Mouse (Mus musculus) intestine, postnatal 0 days (tissue): Measurements from ENCODE around the gene Pnpla6. TPM values are rescaled to one million over a fixed set of nuclear protein-coding genes. Genes with fewer than 3 reads are reported as not detected.
A peak's percentile ranks its signal among the peaks of the same experiment; 100 is the strongest.

ENCODE experiments used
- ATAC-seq: fragments of 200-750 bp; cut with Nextera tagmentation; 2 replicates; pipeline ENCODE4 v1.8.0; 2017; ENCODE audit warnings: mild to moderate bottlenecking, moderate TSS enrichment, moderate library complexity
- H3K27ac ChIP-seq: fragments of 300-500 bp; sonication (generic); 2 replicates; pipeline ENCODE4 v1.5.1; 2014; ENCODE audit warnings: mild to moderate bottlenecking, low read depth, low read length, moderate library complexity
- H3K27me3 ChIP-seq: fragments of 300-500 bp; sonication (generic); replicated peaks from 2 replicates; pipeline ENCODE4 v1.6.1; 2014; ENCODE audit warnings: low read length, mixed read lengths; ENCODE audit not compliant: control insufficient read depth, insufficient read depth
- H3K36me3 ChIP-seq: fragments of 300-500 bp; sonication (generic); 2 replicates; pipeline ENCODE4 v1.6.1; 2014; ENCODE audit warnings: mild to moderate bottlenecking, moderate library complexity; ENCODE audit not compliant: control insufficient read depth, insufficient read depth
- H3K4me1 ChIP-seq: fragments of 300-500 bp; sonication (generic); replicated peaks from 2 replicates; pipeline ENCODE4 v1.6.1; 2014; ENCODE audit warnings: antibody characterized with exemption, low read length, mixed read lengths; ENCODE audit not compliant: control insufficient read depth, insufficient read depth
- H3K4me2 ChIP-seq: fragments of 300-500 bp; sonication (generic); replicated peaks from 2 replicates; pipeline ENCODE4 v1.6.1; 2014; ENCODE audit warnings: low read depth, mild to moderate bottlenecking, moderate library complexity
- H3K4me3 ChIP-seq: fragments of 300-500 bp; sonication (generic); 2 replicates; pipeline ENCODE4 v1.5.1; 2014; ENCODE audit warnings: low read depth, low read length
- H3K9ac ChIP-seq: fragments of 300-500 bp; sonication (generic); 2 replicates; pipeline ENCODE4 v1.6.1; 2014; ENCODE audit warnings: mild to moderate bottlenecking, low read depth, low read length
- H3K9me3 ChIP-seq: fragments of 300-500 bp; sonication (generic); 2 replicates; pipeline ENCODE4 v1.6.1; 2016; ENCODE audit warnings: mixed run types; ENCODE audit not compliant: control insufficient read depth
- CTCF ChIP-seq: sonication (generic); IDR thresholded peaks from 2 replicates; pipeline ENCODE4 v1.5.1; 2016; ENCODE audit warnings: low read depth, mild to moderate bottlenecking, control low read depth, antibody characterized with exemption, moderate library complexity
- WGBS: fragments of 180-500 bp; shearing (Covaris S2); extraction: QIAGEN DNeasy Blood & Tissue Kit; methylation state at CpG from one replicate; pipeline ENCODE4 v1.1.7; 2014; 5-methylcytosine and 5-hydroxymethylcytosine counted together
- polyA plus RNA-seq: library from polyadenylated mRNA; unstranded; fragments of >200 nt; fragmentation: Nextera tagmentation; extraction: Ambion mirVana; gene quantifications from 2 replicates; pipeline ENCODE4 v1.2.1, GENCODE M21; 2015

Pnpla6 gene
- polyA plus RNA-seq, 1 experiment from 2014 or later = 36.1 TPM

GRCm38 (mm10) chr8:3500235-3501090 is 14.7 kb upstream of the Pnpla6 start, which contains the start of gene Mcoln1:
Gene Mcoln1 (plus strand): TSS chr8:3500457.
- peak within 1 kb of the TSS; percentile 85 for H3K9ac ChIP-seq
- peak within 1 kb of the TSS; percentile 75 for H3K27ac ChIP-seq
- WGBS = under 1% methylated on average over 70 of the region's 70 CpGs
- ATAC-seq = peak; percentile 86
- peak within 1 kb of the TSS; percentile 81 for H3K4me2 ChIP-seq
- no peaks in the 10 kb centered on the region for H3K27me3 ChIP-seq
- no peaks in the 10 kb centered on the region for H3K9me3 ChIP-seq
- peak; percentile 48 for TF ChIP-seq CTCF
- peaks cover 3% of the 10 kb centered on the region; the same call in 1 of the 2 replicates for H3K4me1 ChIP-seq
- peak within 1 kb of the TSS; percentile 86 for H3K4me3 ChIP-seq
- H3K36me3 ChIP-seq = peaks cover 19% of the 10 kb centered on the region

- Histone ChIP-seq H3K27ac (no peak overlapping the region), H3K36me3 (peaks cover 19% of the 10 kb centered on the region; the same call in 1 of the 2 replicates), H3K4me1 (peaks cover 3% of the 10 kb centered on the region; the same call in 1 of the 2 replicates), H3K4me2 (peak overlapping the region; percentile 81), H3K4me3 (no peak overlapping the region), H3K9ac (0 out of 2 replicates have a peak overlapping the region, but pooled peaks have one; percentile 11), H3K9me3 (no peaks in the 10 kb centered on the region), H3K27me3 (no peaks in the 10 kb centered on the region)
- TF ChIP-seq CTCF = no peak
- WGBS = 48% methylated on average over 4 of the region's 4 CpGs
- no peak for ATAC-seq
Measured at GRCm38 (mm10) chr8:3502217-3502616, 13.0 kb upstream of the Pnpla6 start.

- no peak overlapping the region for H3K4me3 ChIP-seq
- no peak overlapping the region for H3K9ac ChIP-seq
- H3K27ac ChIP-seq = peak overlapping the region; percentile 82
- ATAC-seq = peak; percentile 75
- WGBS = 62% methylated on average over 6 of the region's 6 CpGs
- H3K9me3 ChIP-seq = no peaks in the 10 kb centered on the region
- H3K4me2 ChIP-seq = no peak overlapping the region
- H3K36me3 ChIP-seq = peaks cover 67% of the 10 kb centered on the region
- no peaks in the 10 kb centered on the region for H3K4me1 ChIP-seq
- H3K27me3 ChIP-seq = no peaks in the 10 kb centered on the region
- no peak for TF ChIP-seq CTCF
Measured at GRCm38 (mm10) chr8:3507979-3508754, 7.0 kb upstream of the Pnpla6 start.

- WGBS = 36% methylated on average over 13 of the region's 13 CpGs
- Histone ChIP-seq H3K9ac (peak overlapping the region; percentile 58), H3K9me3 (no peaks in the 10 kb centered on the region), H3K4me1 (no peaks in the 10 kb centered on the region), H3K27ac (peak overlapping the region; percentile 86; the same call in 1 of the 2 replicates), H3K4me3 (peak overlapping the region; percentile 76), H3K4me2 (peak overlapping the region; percentile 91), H3K27me3 (no peaks in the 10 kb centered on the region), H3K36me3 (peaks cover 45% of the 10 kb centered on the region)
- TF ChIP-seq CTCF = no peak
- no peak for ATAC-seq
Measured at GRCm38 (mm10) chr8:3514681-3515247, 420 bp upstream of the Pnpla6 start.

GRCm38 (mm10) chr8:3515771-3516417 is 710 bp downstream of the Pnpla6 start:
- Histone ChIP-seq H3K9ac (peak overlapping the region; percentile 58), H3K27me3 (no peaks in the 10 kb centered on the region), H3K36me3 (peaks cover 34% of the 10 kb centered on the region; the same call in 1 of the 2 replicates), H3K4me1 (no peaks in the 10 kb centered on the region), H3K9me3 (no peaks in the 10 kb centered on the region), H3K4me2 (peak overlapping the region; percentile 91), H3K4me3 (peak overlapping the region; percentile 76), H3K27ac (peak overlapping the region; percentile 86)
- 0 out of 2 replicates have a peak, but pooled peaks have one; percentile 0 for TF ChIP-seq CTCF
- peak; percentile 55 for ATAC-seq
- under 1% methylated on average over 25 of the region's 25 CpGs for WGBS
